Mouse (Mus musculus): ENCODE results near the gene Ankrd13b.

DNA sequence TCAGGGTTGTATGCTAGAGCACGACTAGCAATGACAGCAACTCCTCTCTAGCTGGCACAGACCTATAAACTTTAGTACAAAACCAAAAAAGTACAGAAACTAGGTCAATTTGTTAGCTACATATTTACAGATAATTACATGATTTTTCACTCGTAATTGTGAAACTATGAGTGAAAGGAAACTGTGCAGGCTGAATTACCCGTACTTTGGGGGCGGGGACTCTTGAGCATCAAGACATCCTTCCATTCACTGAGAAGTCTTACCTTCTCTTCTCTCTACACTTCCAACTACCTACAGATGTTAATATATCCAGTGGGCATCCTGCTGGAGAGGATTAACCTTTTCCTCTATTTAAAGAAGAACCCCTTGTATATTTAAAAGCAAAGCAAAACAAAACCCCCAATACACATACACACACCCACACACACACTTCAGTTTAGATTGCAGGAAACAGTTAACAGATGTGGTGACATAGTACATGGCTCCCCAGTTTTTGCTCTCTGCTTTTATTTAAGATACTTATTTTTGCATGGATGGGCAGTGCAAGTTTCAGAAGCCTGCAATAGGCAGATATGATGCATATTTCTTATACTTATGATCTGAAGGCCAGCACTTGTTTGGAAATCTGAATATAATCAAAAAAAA is 42.8 kb upstream of the Ankrd13b start:
- TF ChIP-seq CTCF (IDR thresholded peaks at IDR 0.05; ENCODE audit: control insufficient read depth, insufficient read depth, insufficient replicate concordance, low read depth, low read length) (no peak), POLR2A (IDR thresholded peaks at IDR 0.05; ENCODE audit: control insufficient read depth, low read depth, low read length) (no peak)
